Mouse (Mus musculus) heart, adult 2 months (tissue): ENCODE results near the gene Anks1b.

ENCODE experiments used
- CTCF ChIP-seq: fragments of 200-600 bp; IDR thresholded peaks from 2 replicates; pipeline ENCODE4 v1.8.1; 2022; ENCODE audit warnings: antibody characterized with exemption, mild to moderate bottlenecking, moderate library complexity
- EP300 ChIP-seq: fragments of 200-500 bp; IDR thresholded peaks from 2 replicates; pipeline ENCODE4 v1.6.1; 2011; ENCODE audit warnings: low read depth, low read length, control low read depth; ENCODE audit not compliant: insufficient read depth
- POLR2A ChIP-seq: fragments of 200-500 bp; IDR thresholded peaks from 2 replicates; pipeline ENCODE4 v1.6.1; 2011; ENCODE audit warnings: mild to moderate bottlenecking, low read depth, low read length, control low read depth; ENCODE audit not compliant: insufficient read depth

- TF ChIP-seq POLR2A, result no peak
- TF ChIP-seq CTCF, result no peak
- TF ChIP-seq EP300, result no peak
Measured at GRCm38 (mm10) chr10:90431527-90431926, 558.2 kb downstream of the Anks1b start.
